Mouse (Mus musculus) cerebellum, adult 2 months (tissue): Measurements from ENCODE around the gene Khdc4. TPM values are rescaled to one million over a fixed set of nuclear protein-coding genes. Genes with fewer than 3 reads are reported as not detected.

ENCODE experiments used
- DNase-seq, 2 experiments: peaks; one replicate each; pipeline ENCODE4 v3.0.0; 2021
- H3K27ac ChIP-seq: fragments of 200-500 bp; 2 replicates; pipeline ENCODE4 v1.5.1; 2012; ENCODE audit warnings: low read length, control low read depth, inconsistent platforms; ENCODE audit not compliant: insufficient read depth
- H3K27me3 ChIP-seq: fragments of 200-500 bp; 2 replicates; pipeline ENCODE4 v1.6.1; 2012; ENCODE audit warnings: inconsistent platforms, mild to moderate bottlenecking, low read length, moderate library complexity; ENCODE audit not compliant: control insufficient read depth, insufficient read depth
- H3K4me1 ChIP-seq: fragments of 200-500 bp; 2 replicates; pipeline ENCODE4 v1.6.1; 2011; ENCODE audit warnings: low read length; ENCODE audit not compliant: control insufficient read depth, insufficient read depth
- H3K4me3 ChIP-seq: fragments of 200-500 bp; replicated peaks from 2 replicates; pipeline ENCODE3; 2011; ENCODE audit warnings: mild to moderate bottlenecking, low read depth, low read length, control low read depth; ENCODE audit not compliant: insufficient read depth
- CTCF ChIP-seq: fragments of 200-500 bp; IDR thresholded peaks from 2 replicates; pipeline ENCODE4 v1.5.1; 2011; ENCODE audit warnings: low read depth, mild to moderate bottlenecking, control low read depth, low read length, moderate library complexity, borderline replicate concordance; ENCODE audit not compliant: insufficient read depth
- POLR2A ChIP-seq: fragments of 200-500 bp; IDR thresholded peaks from 2 replicates; pipeline ENCODE4 v1.6.1; 2011; ENCODE audit warnings: low read length, control low read depth, borderline replicate concordance; ENCODE audit not compliant: insufficient read depth
- WGBS: fragments of 180-500 bp; shearing (Covaris S2); methylation state at CpG from one replicate; pipeline ENCODE4 v1.1.7; 2018; 5-methylcytosine and 5-hydroxymethylcytosine counted together
- polyA plus RNA-seq: library from polyadenylated mRNA; depleted of rRNA; stranded (reverse); fragments of >200 nt; gene quantifications from 2 replicates; pipeline ENCODE4 v1.2.3, GENCODE M21; 2012

The Khdc4 gene
- polyA plus RNA-seq, 1 experiment: 92.7 TPM

DNA sequence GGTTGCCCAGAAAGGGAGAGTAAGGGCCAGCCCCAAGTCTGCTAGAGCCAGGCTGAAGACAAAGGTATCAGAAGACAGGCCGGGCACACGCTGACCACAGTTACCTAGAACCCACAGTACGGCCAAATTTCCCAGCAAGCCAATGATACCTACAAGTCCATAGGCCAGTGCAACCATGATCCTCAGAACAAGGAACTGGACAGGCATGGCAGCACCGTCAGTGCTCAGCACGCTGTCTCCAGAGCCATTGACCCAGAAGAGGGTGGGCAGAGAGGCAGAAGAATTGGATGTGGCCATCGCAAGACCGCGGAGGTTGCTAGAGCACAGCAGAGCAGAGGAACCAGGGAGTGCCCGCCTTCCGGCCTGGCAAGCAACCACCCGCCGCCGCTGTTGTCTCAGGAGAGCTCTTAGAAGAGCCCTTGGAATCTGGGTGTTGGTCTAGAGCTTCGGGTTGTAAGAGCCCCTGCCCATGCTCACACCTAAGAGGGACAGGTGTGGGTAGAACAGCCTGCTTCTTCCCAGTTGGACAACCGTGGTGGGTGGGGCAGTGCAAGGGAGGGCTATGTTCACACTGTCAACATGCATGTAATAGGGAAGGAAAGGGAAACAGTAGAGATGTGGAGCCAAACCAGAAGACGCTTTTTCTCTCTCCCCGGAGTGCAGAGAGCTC is 32.6 kb upstream of the Khdc4 start, which contains the start of gene Rxfp4:
Gene Rxfp4 (minus strand): TSS at position 297 of the 670 bp plus-strand sequence.
- Histone ChIP-seq H3K4me1 (no peaks in the 10 kb centered on the region), H3K27me3 (no peaks in the 10 kb centered on the region), H3K27ac (no peak within 1 kb of the TSS), H3K4me3 (no peak within 1 kb of the TSS)
- 77% methylated on average over 17 of the region's 17 CpGs for WGBS
- no peak for TF ChIP-seq CTCF
- TF ChIP-seq POLR2A: no peak
- DNase-seq: no peak

DNA sequence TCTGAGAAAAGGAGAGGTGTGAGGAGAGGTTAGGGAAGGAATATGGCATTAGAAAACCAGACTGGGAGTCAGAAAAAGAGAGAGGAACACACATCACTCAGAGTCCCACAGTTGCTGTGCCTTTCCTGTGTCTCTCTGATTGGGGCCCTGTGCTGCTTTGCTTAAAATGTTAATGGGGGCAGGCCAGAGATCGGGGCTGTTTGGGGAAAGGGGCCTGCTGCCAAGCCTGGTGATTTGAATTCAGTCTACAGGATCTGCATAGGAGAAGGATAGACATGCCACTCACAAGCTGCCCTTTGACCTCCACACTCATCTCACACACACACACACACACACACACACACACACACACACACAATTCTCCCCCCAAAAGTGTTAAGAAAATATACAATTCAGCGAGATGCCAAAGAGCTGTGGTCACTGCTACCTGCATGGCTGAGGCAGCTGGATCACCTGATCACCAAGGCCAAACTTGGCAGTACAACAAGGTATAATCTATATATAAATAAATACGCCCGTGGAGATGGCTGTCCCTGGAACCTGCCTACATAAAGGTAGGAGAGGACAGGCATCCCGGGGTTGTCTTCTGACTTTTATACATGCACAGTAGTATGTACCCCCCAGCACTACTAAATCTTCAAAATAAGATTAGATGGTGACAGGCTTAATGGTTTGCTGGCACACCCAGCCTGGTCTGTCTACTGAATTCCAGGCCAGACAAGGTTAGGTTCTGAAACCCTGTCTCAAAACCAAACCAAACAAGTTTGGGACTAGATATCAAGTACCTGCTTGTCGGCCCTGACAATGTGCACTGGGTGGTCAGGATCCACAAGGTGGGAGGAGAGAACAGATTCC is 31.9 kb upstream of the Khdc4 start:
- H3K4me1 ChIP-seq: no peaks in the 10 kb centered on the region
- H3K4me3 ChIP-seq: no peak overlapping the region
- no peaks in the 10 kb centered on the region for H3K27me3 ChIP-seq
- no peak for DNase-seq
- H3K27ac ChIP-seq: no peak overlapping the region
- WGBS: 77% methylated on average over 6 of the region's 6 CpGs
- TF ChIP-seq CTCF (no peak), POLR2A (no peak)

DNA sequence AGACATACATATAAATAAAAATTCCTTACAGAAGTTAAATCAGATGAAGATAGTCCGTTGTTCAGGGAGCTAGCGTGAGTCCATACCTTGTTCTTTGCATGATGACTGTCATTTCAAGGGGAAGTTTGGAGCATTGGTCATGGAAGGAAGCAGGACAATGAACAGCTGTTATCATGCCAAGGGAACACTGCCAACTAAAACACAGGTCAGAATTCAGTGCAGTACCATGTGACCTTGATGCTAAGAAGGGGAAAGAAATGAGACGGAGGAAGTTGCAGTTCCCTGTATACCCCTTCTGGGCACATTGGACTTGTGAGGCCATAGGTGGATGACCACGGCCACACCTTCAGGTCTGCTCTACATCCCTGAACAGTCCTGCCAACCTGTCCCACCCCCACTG is 31.0 kb upstream of the Khdc4 start:
- Histone ChIP-seq H3K27me3 (no peaks in the 10 kb centered on the region), H3K4me1 (no peaks in the 10 kb centered on the region), H3K27ac (no peak overlapping the region), H3K4me3 (no peak overlapping the region)
- DNase-seq: no peak
- TF ChIP-seq CTCF: no peak
- TF ChIP-seq POLR2A: no peak
- WGBS: 70% methylated on average over 4 of the region's 4 CpGs

DNA sequence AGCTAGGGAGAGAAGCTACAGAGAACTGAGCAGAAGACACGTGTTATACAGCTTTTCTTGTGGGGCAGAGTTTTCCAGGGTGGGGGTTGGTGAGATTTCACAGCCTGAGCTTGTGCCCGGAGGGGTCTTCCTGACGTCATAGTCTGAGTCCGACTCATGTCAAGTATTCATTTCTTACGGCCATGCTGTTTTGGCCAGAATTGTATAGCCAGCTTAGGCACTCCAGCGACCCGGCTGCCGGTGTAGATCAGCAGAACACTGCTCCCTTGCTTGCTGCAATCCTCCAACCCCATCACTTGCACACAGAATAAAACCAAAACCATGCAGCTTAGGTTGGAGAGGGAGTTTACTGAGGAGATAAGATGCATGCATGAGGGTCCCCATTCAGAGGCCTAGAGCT is 30.0 kb upstream of the Khdc4 start:
- Histone ChIP-seq H3K4me1 (no peaks in the 10 kb centered on the region), H3K4me3 (no peak overlapping the region), H3K27ac (no peak overlapping the region), H3K27me3 (no peaks in the 10 kb centered on the region)
- 72% methylated on average over 8 of the region's 8 CpGs for WGBS
- no peak for DNase-seq
- TF ChIP-seq CTCF (no peak), POLR2A (no peak)

DNA sequence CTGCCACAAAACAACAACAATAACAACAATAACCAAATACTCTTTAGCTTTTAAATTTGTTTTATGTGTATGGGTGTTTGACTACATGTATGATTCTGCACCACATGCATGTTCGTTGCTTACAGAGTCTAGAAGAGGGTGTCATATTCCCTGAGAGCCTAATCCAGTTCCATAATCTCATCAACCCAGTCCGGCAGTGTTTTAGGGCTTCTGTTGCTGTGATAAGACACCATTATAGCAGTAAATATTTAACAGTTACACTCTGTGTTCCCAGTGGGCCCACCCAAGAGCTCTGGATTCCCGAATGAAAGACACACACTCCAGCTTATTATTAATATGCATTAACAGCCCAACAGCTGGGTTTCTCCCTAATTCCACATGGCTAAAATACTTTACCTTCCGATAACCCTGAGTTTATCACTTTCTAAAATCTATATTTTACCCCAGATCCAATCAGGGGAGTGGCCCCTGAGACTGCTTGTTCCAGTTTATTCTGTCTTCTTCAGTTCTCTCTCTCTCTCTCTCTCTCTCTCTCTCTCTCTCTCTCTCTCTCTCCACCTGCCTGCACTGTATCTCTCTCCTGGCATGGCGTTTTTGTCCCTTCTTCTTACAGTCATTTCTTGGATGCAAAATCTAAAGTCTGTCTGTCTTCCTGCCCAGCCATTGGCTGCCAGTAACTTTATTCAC is 27.0 kb upstream of the Khdc4 start:
- TF ChIP-seq POLR2A: no peak
- no peak for TF ChIP-seq CTCF
- H3K4me3 ChIP-seq: no peak overlapping the region
- DNase-seq: no peak
- 79% methylated on average over 5 of the region's 5 CpGs for WGBS
- no peaks in the 10 kb centered on the region for H3K27me3 ChIP-seq
- H3K27ac ChIP-seq: no peak overlapping the region
- no peaks in the 10 kb centered on the region for H3K4me1 ChIP-seq

DNA sequence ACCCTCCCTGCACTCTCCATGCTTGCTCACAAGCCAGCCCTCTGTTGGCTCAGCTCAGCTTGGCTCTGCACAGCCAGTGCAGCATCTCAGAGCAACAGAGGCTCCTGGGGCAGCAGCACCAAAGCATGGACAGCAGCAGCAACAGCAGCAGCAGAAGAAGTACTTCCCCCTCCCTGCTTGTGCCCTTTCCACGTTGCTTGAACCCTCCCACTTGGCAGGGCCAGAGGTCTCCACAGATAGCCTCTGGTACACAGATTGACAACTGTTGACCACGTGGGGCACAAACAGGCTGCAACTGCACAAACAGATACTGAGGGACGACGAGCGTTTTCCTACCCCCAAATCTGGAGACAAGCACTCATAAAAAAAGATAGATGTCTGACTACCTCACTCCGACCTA is 25.8 kb upstream of the Khdc4 start:
- WGBS: 36% methylated on average over 6 of the region's 6 CpGs
- H3K27ac ChIP-seq: no peak overlapping the region
- no peaks in the 10 kb centered on the region for H3K27me3 ChIP-seq
- H3K4me3 ChIP-seq: no peak overlapping the region
- H3K4me1 ChIP-seq: no peaks in the 10 kb centered on the region
- no peak for TF ChIP-seq CTCF
- no peak for TF ChIP-seq POLR2A
- no peak for DNase-seq

DNA sequence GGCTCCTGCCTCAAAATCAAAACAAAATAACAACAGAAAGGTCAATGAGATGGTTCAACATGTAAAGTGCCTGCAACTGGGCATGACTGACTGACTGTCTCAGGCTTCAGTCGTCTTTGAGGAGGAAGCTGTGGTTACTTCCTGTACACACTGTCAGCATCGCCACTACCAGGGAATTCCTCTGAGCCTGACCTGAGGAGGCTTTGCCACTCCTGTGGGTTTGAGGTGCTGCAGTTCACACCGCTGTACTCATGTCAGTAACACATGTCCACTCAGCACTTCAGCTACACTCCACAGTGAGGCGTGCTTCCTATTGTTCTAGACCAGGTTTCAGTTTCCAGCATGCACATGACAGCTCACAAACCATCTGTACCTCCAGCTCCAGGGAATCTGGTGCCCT is 21.5 kb upstream of the Khdc4 start:
- 83% methylated on average over 4 of the region's 4 CpGs for WGBS
- no peaks in the 10 kb centered on the region for H3K4me1 ChIP-seq
- H3K27me3 ChIP-seq: no peaks in the 10 kb centered on the region
- no peak overlapping the region for H3K27ac ChIP-seq
- TF ChIP-seq CTCF: no peak
- TF ChIP-seq POLR2A: no peak
- no peak overlapping the region for H3K4me3 ChIP-seq
- DNase-seq: no peak

DNA sequence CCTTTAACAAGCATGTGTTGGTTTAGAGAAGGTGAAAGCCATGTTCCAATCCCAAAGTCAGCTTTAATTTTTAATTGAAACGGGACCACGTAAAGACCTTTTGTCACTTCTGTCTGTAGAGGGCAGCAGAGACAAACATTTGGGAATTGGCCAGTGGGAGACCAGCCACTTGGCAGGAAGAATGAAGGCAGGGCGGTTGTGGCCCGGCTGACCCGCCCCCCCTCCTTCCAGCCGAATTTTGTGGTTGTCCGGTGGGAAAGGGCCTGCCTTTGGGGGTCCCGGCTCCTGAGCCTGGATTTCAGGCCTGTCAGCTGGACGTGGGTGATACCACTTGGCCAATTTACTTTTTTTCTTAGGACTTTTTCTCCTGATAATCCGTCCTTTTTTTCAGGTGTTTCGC is 8.2 kb upstream of the Khdc4 start:
- 2% methylated on average over 11 of the region's 11 CpGs for WGBS
- H3K4me1 ChIP-seq: no peaks in the 10 kb centered on the region
- H3K4me3 ChIP-seq: peak overlapping the region; percentile 49
- peak; percentile 79 to 80 for DNase-seq
- H3K27me3 ChIP-seq: no peaks in the 10 kb centered on the region
- TF ChIP-seq CTCF (peak; percentile 74; the same call in 1 of the 2 replicates), POLR2A (no peak)
- H3K27ac ChIP-seq: no peak overlapping the region
